ENCODE assay signal across 9 mouse cellular contexts in the genomic region with DNA sequence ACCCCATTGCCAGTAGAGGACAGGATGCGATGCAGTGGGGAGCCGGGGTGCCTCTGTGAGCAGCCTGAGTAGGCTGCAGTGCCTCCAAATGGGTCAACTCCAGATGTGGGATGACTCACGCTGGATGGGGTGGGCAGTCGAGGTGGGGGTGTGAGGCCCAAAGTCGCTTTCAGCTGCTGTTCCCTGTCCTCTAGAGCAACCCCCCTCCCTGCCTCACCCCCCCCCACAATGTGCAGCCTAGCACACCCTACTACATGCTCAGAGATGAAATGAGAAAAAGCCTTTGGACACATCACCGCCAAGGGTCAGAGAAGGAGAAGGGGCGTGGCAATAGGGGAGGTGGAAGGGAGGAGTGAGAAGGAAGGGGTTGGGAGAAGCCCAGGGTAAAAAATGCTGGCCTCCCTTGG.
DNase-seq lines count a peak whose midpoint lies in the region; ATAC-seq and TF ChIP-seq lines count a peak whose summit lies in the region.
"Had no signal": no experiment of that assay in that cellular context is flagged by ENCODE, and none has a peak within 500 bp of the region (broad histone marks: within the 10 kb centered on the region; RNA-seq: fewer than 3 reads in every experiment).

No protein-coding gene starts in this region.

- no peak overlapping the region; the same call in 1 of the 2 replicates for H3K4me3 ChIP-seq in forebrain, embryonic 10.5 days
- no peak overlapping the region for H3K4me3 ChIP-seq in forebrain, embryonic 13.5 days
- H3K4me3 ChIP-seq in limb, embryonic 14.5 days (replicated peaks; ENCODE audit: low read length): peak overlapping the region; percentile 16
- H3K4me3 ChIP-seq: liver, embryonic 15.5 days had no signal

- no peak overlapping the region for H3K4me2 ChIP-seq in forebrain, embryonic 13.5 days
- peak overlapping the region; percentile 52 for H3K4me2 ChIP-seq in limb, embryonic 14.5 days (replicated peaks; ENCODE audit: low read depth, low read length, severe bottlenecking)
- H3K4me2 ChIP-seq: liver, embryonic 15.5 days had no signal

- peaks cover 70% of the 10 kb centered on the region for H3K27me3 ChIP-seq in forebrain, embryonic 10.5 days (ENCODE audit: poor library complexity, severe bottlenecking)
- H3K27me3 ChIP-seq in forebrain, embryonic 13.5 days: peaks cover 42% of the 10 kb centered on the region
- no peaks in the 10 kb centered on the region for H3K27me3 ChIP-seq in limb, embryonic 14.5 days (ENCODE audit: control insufficient read depth, insufficient read depth, low read length)

- ATAC-seq in forebrain, embryonic 13.5 days: no peak
- peak; percentile 9; the same call in 1 of the 2 replicates for ATAC-seq in limb, embryonic 14.5 days (ENCODE audit: low FRiP score, low read depth)
- ATAC-seq in cerebellum, adult (ENCODE audit: insufficient number of reproducible peaks, low FRiP score, low TSS enrichment): no peak

- H3K36me3 ChIP-seq in forebrain, embryonic 10.5 days (replicated peaks): no peaks in the 10 kb centered on the region
- H3K36me3 ChIP-seq in forebrain, embryonic 13.5 days (ENCODE audit: poor library complexity, severe bottlenecking): no peaks in the 10 kb centered on the region
- H3K36me3 ChIP-seq in limb, embryonic 14.5 days (ENCODE audit: control insufficient read depth, insufficient read depth, low read length): no peaks in the 10 kb centered on the region
- H3K36me3 ChIP-seq: liver, embryonic 15.5 days had no signal

- no peak for DNase-seq in forebrain, embryonic 10.5 days (ENCODE audit: extremely low spot score, low spot score)
- peak; percentile 58 for DNase-seq in brain, adult 2 months (ENCODE audit: low read depth, low spot score)
- peak; percentile 63 to 65 for DNase-seq in heart, adult 9 months (ENCODE audit: low spot score in 2 of 2)
- peak; percentile 58 for DNase-seq in limb, embryonic 14.5 days (ENCODE audit: low spot score)
- no peak for DNase-seq in layer of hippocampus, adult 18-20 months (ENCODE audit: low spot score in 2 of 2)
- DNase-seq in cerebellum, adult 11-12 months: no peak

- no peak for TF ChIP-seq POLR2A in limb, embryonic 14.5 days (IDR thresholded peaks at IDR 0.05; ENCODE audit: borderline replicate concordance, extremely low read depth, insufficient read depth, insufficient read length)

- no peak overlapping the region for H3K9ac ChIP-seq in forebrain, embryonic 13.5 days
- H3K9ac ChIP-seq in limb, embryonic 14.5 days (ENCODE audit: low read depth, low read length, severe bottlenecking): peak overlapping the region; percentile 44
- H3K9ac ChIP-seq: liver, embryonic 15.5 days had no signal

- peaks cover 30% of the 10 kb centered on the region for H3K4me1 ChIP-seq in forebrain, embryonic 10.5 days
- peaks cover 12% of the 10 kb centered on the region for H3K4me1 ChIP-seq in forebrain, embryonic 13.5 days
- H3K4me1 ChIP-seq in limb, embryonic 14.5 days (ENCODE audit: control insufficient read depth, insufficient read depth, low read length): peaks cover 49% of the 10 kb centered on the region
- H3K4me1 ChIP-seq: liver, embryonic 15.5 days had no signal

- 10% methylated on average over 7 of the region's 7 CpGs for WGBS in forebrain, embryonic 10.5 days
- WGBS in forebrain, embryonic 13.5 days: 12% methylated on average over 7 of the region's 7 CpGs
- 14% methylated on average over 7 of the region's 7 CpGs for WGBS in limb, embryonic 14.5 days

- no peaks in the 10 kb centered on the region for H3K9me3 ChIP-seq in forebrain, embryonic 10.5 days
- no peaks in the 10 kb centered on the region for H3K9me3 ChIP-seq in forebrain, embryonic 13.5 days (replicated peaks)
- no peaks in the 10 kb centered on the region for H3K9me3 ChIP-seq in limb, embryonic 14.5 days (ENCODE audit: control insufficient read depth, low read length)
- H3K9me3 ChIP-seq: liver, embryonic 15.5 days had no signal

- peak overlapping the region; percentile 65; the same call in 1 of the 2 replicates for H3K27ac ChIP-seq in forebrain, embryonic 10.5 days
- no peak overlapping the region for H3K27ac ChIP-seq in forebrain, embryonic 13.5 days
- H3K27ac ChIP-seq in limb, embryonic 14.5 days (replicated peaks; ENCODE audit: low read depth, low read length): peak overlapping the region; percentile 93
- H3K27ac ChIP-seq: liver, embryonic 15.5 days had no signal

Comparison
In these comparisons a context has a peak if more than half of its experiments do, and no peak if none do; other contexts are left out.
1. DNase-seq: peak in brain, adult 2 months (single experiment), heart, adult 9 months (2 of 2) and limb, embryonic 14.5 days (single experiment); none in forebrain, embryonic 10.5 days (single experiment), layer of hippocampus, adult 18-20 months (0 of 2) and cerebellum, adult 11-12 months (single experiment).